Mouse (Mus musculus): ENCODE results near the gene Zfp189. TPM values are rescaled to one million over a fixed set of nuclear protein-coding genes. Genes with fewer than 3 reads are reported as not detected.
"Not testable (repeated sequence)": the region's sequence is repeated elsewhere in the genome, so short reads cannot be mapped to it uniquely, and the experiment has no call there.

The Zfp189 gene
- polyA plus RNA-seq, 1 experiment from 2014 or later, result 5.9 TPM

- Histone ChIP-seq H3K4me3 (no peak within 1 kb of the TSS), H3K36me3 (no peaks in the 10 kb centered on the region), H3K27me3 (replicated peaks) (no peaks in the 10 kb centered on the region), H3K4me1 (peaks cover 4% of the 10 kb centered on the region; the same call in 1 of the 2 replicates), H3K4me2 (no peak within 1 kb of the TSS), H3K27ac (replicated peaks) (no peak within 1 kb of the TSS), H3K9me3 (no peaks in the 10 kb centered on the region), H3K9ac (no peak within 1 kb of the TSS)
- 44% methylated on average over 3 of the region's 3 CpGs for WGBS
- ATAC-seq (ENCODE audit: extremely low read depth, insufficient number of reproducible peaks, low FRiP score, low TSS enrichment), result no peak
These were observed 14.6 kb upstream of the Zfp189 start, which contains the start of gene Baat for GRCm38 (mm10) chr4:49506386-49506785. Gene Baat (minus strand): TSS chr4:49506557.

- Histone ChIP-seq H3K27ac (replicated peaks) (no peak overlapping the region), H3K4me1 (peaks cover 4% of the 10 kb centered on the region; the same call in 1 of the 2 replicates), H3K4me3 (no peak overlapping the region), H3K9ac (no peak overlapping the region), H3K9me3 (no peaks in the 10 kb centered on the region), H3K27me3 (replicated peaks) (no peaks in the 10 kb centered on the region), H3K4me2 (no peak overlapping the region), H3K36me3 (peaks cover 23% of the 10 kb centered on the region)
- WGBS, result 87% methylated on average over 2 of the region's 2 CpGs
- ATAC-seq (ENCODE audit: extremely low read depth, insufficient number of reproducible peaks, low FRiP score, low TSS enrichment), result no peak
These were observed 11.8 kb upstream of the Zfp189 start for GRCm38 (mm10) chr4:49509183-49509582.

GRCm38 (mm10) chr4:49510236-49510835 is 10.6 kb upstream of the Zfp189 start:
- H3K36me3 ChIP-seq, result peaks cover 30% of the 10 kb centered on the region
- not testable (repeated sequence) for H3K4me1 ChIP-seq; ATAC-seq (ENCODE audit: extremely low read depth, insufficient number of reproducible peaks, low FRiP score, low TSS enrichment); H3K27ac ChIP-seq (replicated peaks); H3K4me2 ChIP-seq; H3K4me3 ChIP-seq; H3K9me3 ChIP-seq; H3K9ac ChIP-seq; H3K27me3 ChIP-seq (replicated peaks)
- WGBS, result 92% methylated on average over 1 of the region's 1 CpGs

GRCm38 (mm10) chr4:49512636-49513035 is 8.3 kb upstream of the Zfp189 start:
- 92% methylated on average over 4 of the region's 4 CpGs for WGBS
- Histone ChIP-seq H3K27me3 (replicated peaks) (no peaks in the 10 kb centered on the region), H3K27ac (replicated peaks) (no peak overlapping the region), H3K4me2 (no peak overlapping the region), H3K36me3 (peaks cover 36% of the 10 kb centered on the region), H3K9ac (no peak overlapping the region), H3K4me3 (no peak overlapping the region), H3K4me1 (no peaks in the 10 kb centered on the region), H3K9me3 (no peaks in the 10 kb centered on the region)
- no peak for ATAC-seq (ENCODE audit: extremely low read depth, insufficient number of reproducible peaks, low FRiP score, low TSS enrichment)

GRCm38 (mm10) chr4:49514441-49514840 is 6.5 kb upstream of the Zfp189 start:
- ATAC-seq (ENCODE audit: extremely low read depth, insufficient number of reproducible peaks, low FRiP score, low TSS enrichment), result no peak
- Histone ChIP-seq H3K4me3 (no peak overlapping the region), H3K27me3 (replicated peaks) (no peaks in the 10 kb centered on the region), H3K9me3 (no peaks in the 10 kb centered on the region), H3K27ac (replicated peaks) (no peak overlapping the region), H3K4me2 (no peak overlapping the region), H3K4me1 (peaks cover 5% of the 10 kb centered on the region), H3K36me3 (peaks cover 41% of the 10 kb centered on the region), H3K9ac (no peak overlapping the region)
- WGBS, result 93% methylated on average over 6 of the region's 6 CpGs

- 76% methylated on average over 5 of the region's 5 CpGs for WGBS
- no peak overlapping the region for H3K9ac ChIP-seq
- H3K4me2 ChIP-seq, result peak overlapping the region; percentile 79
These were observed 1.5 kb upstream of the Zfp189 start for GRCm38 (mm10) chr4:49519476-49519875.

GRCm38 (mm10) chr4:49521346-49521745 is 370 bp downstream of the Zfp189 start:
- Histone ChIP-seq H3K4me3 (peak overlapping the region; percentile 70), H3K4me2 (peak overlapping the region; percentile 78), H3K27me3 (replicated peaks) (no peaks in the 10 kb centered on the region), H3K27ac (replicated peaks) (peak overlapping the region; percentile 38; the same call in 1 of the 2 replicates), H3K4me1 (peaks cover 26% of the 10 kb centered on the region), H3K9me3 (no peaks in the 10 kb centered on the region), H3K9ac (peak overlapping the region; percentile 86), H3K36me3 (peaks cover 48% of the 10 kb centered on the region)
- WGBS, result under 1% methylated on average over 17 of the region's 17 CpGs
- ATAC-seq (ENCODE audit: extremely low read depth, insufficient number of reproducible peaks, low FRiP score, low TSS enrichment), result 0 out of 2 replicates have a peak, but pooled peaks have one; percentile 14

More at GRCm38 (mm10) chr4:49519476-49519875, 1.5 kb upstream of the Zfp189 start:
- no peak for ATAC-seq (ENCODE audit: extremely low read depth, insufficient number of reproducible peaks, low FRiP score, low TSS enrichment)
- Histone ChIP-seq H3K4me3 (no peak overlapping the region), H3K4me1 (peaks cover 26% of the 10 kb centered on the region), H3K9me3 (no peaks in the 10 kb centered on the region), H3K36me3 (peaks cover 35% of the 10 kb centered on the region), H3K27me3 (replicated peaks) (no peaks in the 10 kb centered on the region), H3K27ac (replicated peaks) (no peak overlapping the region)

GRCm38 (mm10) chr4:49522576-49522975 is 1.6 kb downstream of the Zfp189 start:
- ATAC-seq (ENCODE audit: extremely low read depth, insufficient number of reproducible peaks, low FRiP score, low TSS enrichment), result no peak
- Histone ChIP-seq H3K36me3 (peaks cover 49% of the 10 kb centered on the region), H3K9ac (no peak overlapping the region), H3K4me1 (peaks cover 26% of the 10 kb centered on the region), H3K4me2 (peak overlapping the region; percentile 78), H3K9me3 (no peaks in the 10 kb centered on the region), H3K27me3 (replicated peaks) (no peaks in the 10 kb centered on the region), H3K4me3 (peak overlapping the region; percentile 70; the same call in 1 of the 2 replicates), H3K27ac (replicated peaks) (no peak overlapping the region)
- WGBS, result 61% methylated on average over 9 of the region's 9 CpGs

GRCm38 (mm10) chr4:49535036-49535435 is 14.1 kb downstream of the Zfp189 start:
- no peak overlapping the region for H3K9ac ChIP-seq
- 81% methylated on average over 3 of the region's 3 CpGs for WGBS

GRCm38 (mm10) chr4:49535675-49536294 is 14.8 kb downstream of the Zfp189 start:
- no peak overlapping the region for H3K9ac ChIP-seq
- H3K36me3 ChIP-seq, result peaks cover 20% of the 10 kb centered on the region
- ATAC-seq (ENCODE audit: extremely low read depth, insufficient number of reproducible peaks, low FRiP score, low TSS enrichment), result no peak
- no peak overlapping the region for H3K27ac ChIP-seq (replicated peaks)
- no peak overlapping the region for H3K4me2 ChIP-seq
- 85% methylated on average over 4 of the region's 4 CpGs for WGBS
- peaks cover 4% of the 10 kb centered on the region; the same call in 1 of the 2 replicates for H3K9me3 ChIP-seq
- peaks cover 9% of the 10 kb centered on the region for H3K4me1 ChIP-seq
- H3K27me3 ChIP-seq (replicated peaks), result no peaks in the 10 kb centered on the region
- H3K4me3 ChIP-seq, result no peak overlapping the region

More at GRCm38 (mm10) chr4:49535036-49535435, 14.1 kb downstream of the Zfp189 start:
- peaks cover 27% of the 10 kb centered on the region for H3K36me3 ChIP-seq
- H3K27me3 ChIP-seq (replicated peaks), result no peaks in the 10 kb centered on the region
- H3K9me3 ChIP-seq, result peaks cover 12% of the 10 kb centered on the region
- H3K4me1 ChIP-seq, result peaks cover 6% of the 10 kb centered on the region
- H3K27ac ChIP-seq (replicated peaks), result no peak overlapping the region
- H3K4me3 ChIP-seq, result no peak overlapping the region
- no peak for ATAC-seq (ENCODE audit: extremely low read depth, insufficient number of reproducible peaks, low FRiP score, low TSS enrichment)
- no peak overlapping the region for H3K4me2 ChIP-seq

GRCm38 (mm10) chr4:49536671-49537070 is 15.7 kb downstream of the Zfp189 start:
- Histone ChIP-seq H3K4me2 (no peak overlapping the region), H3K9ac (no peak overlapping the region), H3K4me1 (peaks cover 15% of the 10 kb centered on the region), H3K36me3 (peaks cover 15% of the 10 kb centered on the region), H3K4me3 (no peak overlapping the region), H3K27me3 (replicated peaks) (no peaks in the 10 kb centered on the region), H3K27ac (replicated peaks) (no peak overlapping the region), H3K9me3 (no peaks in the 10 kb centered on the region)
- WGBS, result 74% methylated on average over 4 of the region's 4 CpGs
- ATAC-seq (ENCODE audit: extremely low read depth, insufficient number of reproducible peaks, low FRiP score, low TSS enrichment), result no peak

Data from heart, embryonic 13.5 days (tissue).